Mouse (Mus musculus): ENCODE measurements around the gene Atg4d. TPM values are rescaled to one million over a fixed set of nuclear protein-coding genes. Genes with fewer than 3 reads are reported as not detected.

Gene Atg4d
- polyA plus RNA-seq, 1 experiment = 39.8 TPM

DNA sequence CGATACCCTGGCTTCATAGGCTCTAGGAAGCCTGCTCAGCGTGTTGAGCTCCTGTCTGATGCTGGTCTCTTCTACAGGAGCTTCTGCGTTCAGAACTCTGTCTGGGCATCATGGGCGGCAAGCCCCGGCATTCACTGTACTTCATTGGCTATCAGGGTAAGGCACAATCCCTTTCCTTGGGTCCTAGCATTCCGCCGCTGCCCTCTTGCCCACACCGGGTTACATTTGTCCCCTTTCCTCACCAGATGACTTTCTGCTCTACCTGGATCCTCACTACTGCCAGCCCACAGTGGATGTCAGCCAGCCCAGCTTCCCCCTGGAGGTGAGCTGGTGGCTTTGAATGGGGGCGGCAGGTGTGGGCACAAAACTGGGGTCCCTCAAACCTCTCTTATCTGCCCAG lies 7.3 kb downstream of the Atg4d start:
- H3K4me3 ChIP-seq = no peak overlapping the region
- no peak overlapping the region for H3ac ChIP-seq (ENCODE audit: control insufficient read depth, insufficient read length)
- TF ChIP-seq USF1 (IDR thresholded peaks at IDR 0.05; ENCODE audit: low read depth) (no peak), TCF3 (IDR thresholded peaks at IDR 0.05; ENCODE audit: insufficient read length, low read depth) (no peak), MAX (IDR thresholded peaks at IDR 0.05; ENCODE audit: low read depth) (no peak), E2F4 (IDR thresholded peaks at IDR 0.05; ENCODE audit: insufficient read depth) (no peak), POLR2A (IDR thresholded peaks at IDR 0.05; ENCODE audit: insufficient read length, low read depth) (no peak), POLR2AphosphoS2 (IDR thresholded peaks at IDR 0.05; ENCODE audit: insufficient read length, low read depth) (peak; percentile 67), MYOG (IDR thresholded peaks at IDR 0.05; ENCODE audit: control insufficient read depth in 1 of 3, insufficient read depth in 1 of 3, insufficient read length in 2 of 3, low read depth in 2 of 3) (no peak), TCF12 (IDR thresholded peaks at IDR 0.05; ENCODE audit: insufficient read depth, poor library complexity, severe bottlenecking) (no peak)
- no peaks in the 10 kb centered on the region for H3K79me2 ChIP-seq (ENCODE audit: control insufficient read depth, insufficient read depth)
- H3K27me3 ChIP-seq (ENCODE audit: control insufficient read depth, insufficient read depth, insufficient read length) = no peaks in the 10 kb centered on the region
- H3K4me2 ChIP-seq (ENCODE audit: low read depth) = no peak overlapping the region
- H3K36me3 ChIP-seq (ENCODE audit: control insufficient read depth, insufficient read depth) = peaks cover 23% of the 10 kb centered on the region

- peaks cover 27% of the 10 kb centered on the region for H3K36me3 ChIP-seq (ENCODE audit: control insufficient read depth, insufficient read depth)
- no peak overlapping the region for H3ac ChIP-seq (ENCODE audit: control insufficient read depth, insufficient read length)
- no peaks in the 10 kb centered on the region for H3K27me3 ChIP-seq (ENCODE audit: control insufficient read depth, insufficient read depth, insufficient read length)
- no peak overlapping the region for H3K4me3 ChIP-seq
- peak; percentile 30 for TF ChIP-seq POLR2A (IDR thresholded peaks at IDR 0.05; ENCODE audit: insufficient read length, low read depth)
- peak; percentile 88 for TF ChIP-seq POLR2AphosphoS2 (IDR thresholded peaks at IDR 0.05; ENCODE audit: insufficient read length, low read depth)
- no peak for TF ChIP-seq MYOG (IDR thresholded peaks at IDR 0.05; ENCODE audit: control insufficient read depth in 1 of 3, insufficient read depth in 1 of 3, insufficient read length in 2 of 3, low read depth in 2 of 3)
- no peaks in the 10 kb centered on the region for H3K79me2 ChIP-seq (ENCODE audit: control insufficient read depth, insufficient read depth)
- H3K4me2 ChIP-seq (ENCODE audit: low read depth) = no peak overlapping the region
Measured at GRCm38 (mm10) chr9:21273094-21273493, 8.0 kb downstream of the Atg4d start.

GRCm38 (mm10) chr9:21273520-21274228 lies 8.6 kb downstream of the Atg4d start:
- Histone ChIP-seq H3K79me2 (ENCODE audit: control insufficient read depth, insufficient read depth) (no peaks in the 10 kb centered on the region), H3K4me3 (no peak overlapping the region), H3K36me3 (ENCODE audit: control insufficient read depth, insufficient read depth) (peaks cover 27% of the 10 kb centered on the region), H3K4me2 (ENCODE audit: low read depth) (no peak overlapping the region), H3K27me3 (ENCODE audit: control insufficient read depth, insufficient read depth, insufficient read length) (no peaks in the 10 kb centered on the region), H3ac (ENCODE audit: control insufficient read depth, insufficient read length) (no peak overlapping the region)
- TF ChIP-seq POLR2AphosphoS2 (IDR thresholded peaks at IDR 0.05; ENCODE audit: insufficient read length, low read depth) (peak; percentile 33), REST (IDR thresholded peaks at IDR 0.05; ENCODE audit: insufficient read depth, insufficient read length) (no peak)

DNA sequence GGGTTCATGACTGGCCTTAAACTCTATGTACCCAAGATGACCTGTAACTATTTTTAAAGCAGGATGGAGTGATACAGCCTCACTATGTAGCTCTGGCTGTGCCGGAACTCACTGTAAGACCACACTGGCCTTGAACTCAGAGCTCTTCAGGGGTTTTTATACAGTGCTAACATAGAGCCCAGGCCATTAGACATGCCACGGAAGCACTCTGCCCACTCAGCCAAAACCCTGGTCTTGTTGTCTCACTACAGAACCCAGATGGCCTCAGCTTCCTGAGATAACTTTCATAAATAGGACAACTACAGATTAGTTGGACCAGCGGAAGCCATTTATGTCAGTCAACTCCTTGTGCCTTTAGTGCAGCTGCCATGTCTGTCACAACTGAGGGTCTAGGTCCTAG lies 9.2 kb downstream of the Atg4d start:
- Histone ChIP-seq H3ac (ENCODE audit: control insufficient read depth, insufficient read length) (no peak overlapping the region), H3K27me3 (ENCODE audit: control insufficient read depth, insufficient read depth, insufficient read length) (no peaks in the 10 kb centered on the region), H3K4me2 (ENCODE audit: low read depth) (no peak overlapping the region), H3K79me2 (ENCODE audit: control insufficient read depth, insufficient read depth) (no peaks in the 10 kb centered on the region), H3K4me3 (no peak overlapping the region), H3K36me3 (ENCODE audit: control insufficient read depth, insufficient read depth) (peaks cover 27% of the 10 kb centered on the region)
- TF ChIP-seq USF1 (IDR thresholded peaks at IDR 0.05; ENCODE audit: low read depth) (no peak), MYOD1 (IDR thresholded peaks at IDR 0.05; ENCODE audit: control insufficient read depth in 1 of 3, insufficient read length in 2 of 3, low read depth in 2 of 3) (no peak), REST (IDR thresholded peaks at IDR 0.05; ENCODE audit: insufficient read depth, insufficient read length) (no peak), TCF3 (IDR thresholded peaks at IDR 0.05; ENCODE audit: insufficient read length, low read depth) (no peak), CEBPB (IDR thresholded peaks at IDR 0.05; ENCODE audit: insufficient read depth, poor library complexity, severe bottlenecking) (no peak), POLR2AphosphoS2 (IDR thresholded peaks at IDR 0.05; ENCODE audit: insufficient read length, low read depth) (no peak), E2F4 (IDR thresholded peaks at IDR 0.05; ENCODE audit: insufficient read depth) (no peak), SRF (IDR thresholded peaks at IDR 0.05; ENCODE audit: control insufficient read depth, insufficient read length, low read depth) (no peak), MYOG (IDR thresholded peaks at IDR 0.05; ENCODE audit: control insufficient read depth in 1 of 3, insufficient read depth in 1 of 3, insufficient read length in 2 of 3, low read depth in 2 of 3) (no peak), POLR2A (IDR thresholded peaks at IDR 0.05; ENCODE audit: insufficient read length, low read depth) (no peak), TCF12 (IDR thresholded peaks at IDR 0.05; ENCODE audit: insufficient read depth, poor library complexity, severe bottlenecking) (no peak), MAX (IDR thresholded peaks at IDR 0.05; ENCODE audit: low read depth) (no peak)

DNA sequence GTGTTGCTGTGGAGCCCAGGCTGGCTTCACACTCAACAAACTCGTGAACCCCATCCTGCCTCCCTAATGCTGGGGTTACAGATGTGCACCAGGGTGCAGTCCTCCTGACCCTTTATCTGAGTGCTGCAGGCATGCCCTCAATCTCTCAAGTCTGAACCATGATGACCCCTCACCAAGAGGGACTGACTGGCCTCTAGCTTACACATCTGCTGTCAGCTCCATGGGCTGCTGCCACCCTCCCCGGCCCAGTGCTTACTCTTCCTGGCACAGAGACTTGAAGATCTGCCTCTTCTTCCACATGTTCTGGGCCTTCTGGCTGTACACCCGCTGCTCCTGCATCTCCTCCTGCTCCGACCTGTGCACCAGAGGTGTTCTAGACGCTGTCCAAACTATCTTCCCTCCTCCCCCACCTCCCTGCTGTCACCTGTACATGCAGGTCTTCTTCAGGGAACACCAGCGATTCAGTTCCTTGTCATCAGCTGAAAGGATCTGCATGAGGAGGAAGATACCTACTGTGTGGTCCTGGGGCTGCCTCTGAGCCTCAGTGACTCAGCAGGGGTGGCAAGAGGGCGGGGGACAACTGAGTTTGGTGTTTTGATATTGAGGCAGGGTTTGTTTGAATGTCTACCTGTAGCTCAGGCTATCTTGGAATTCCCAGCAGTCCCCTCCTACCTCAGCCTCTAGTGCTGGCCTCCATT lies 10.1 kb downstream of the Atg4d start:
- no peaks in the 10 kb centered on the region for H3K79me2 ChIP-seq (ENCODE audit: control insufficient read depth, insufficient read depth)
- TF ChIP-seq POLR2AphosphoS2 (IDR thresholded peaks at IDR 0.05; ENCODE audit: insufficient read length, low read depth) (peak; percentile 71), SRF (IDR thresholded peaks at IDR 0.05; ENCODE audit: control insufficient read depth, insufficient read length, low read depth) (no peak)
- no peak overlapping the region for H3K4me2 ChIP-seq (ENCODE audit: low read depth)

More for the DNA sequence above, 10.1 kb downstream of the Atg4d start:
- Histone ChIP-seq H3K27me3 (ENCODE audit: control insufficient read depth, insufficient read depth, insufficient read length) (no peaks in the 10 kb centered on the region), H3K4me3 (no peak overlapping the region), H3K36me3 (ENCODE audit: control insufficient read depth, insufficient read depth) (peaks cover 34% of the 10 kb centered on the region), H3ac (ENCODE audit: control insufficient read depth, insufficient read length) (no peak overlapping the region)

All from myocyte (in vitro differentiated cells).